Mouse (Mus musculus) erythroblast, embryonic 14.5 days (primary cell): ENCODE measurements around the gene Picalm.

ENCODE experiments used
- GATA1 ChIP-seq: IDR thresholded peaks from 2 replicates; pipeline ENCODE4 v1.6.1; 2012; ENCODE audit warnings: low read length, inconsistent platforms, mixed read lengths
- TAL1 ChIP-seq: IDR thresholded peaks from 3 replicates; pipeline ENCODE4 v1.6.1; 2012; ENCODE audit warnings: low read length, inconsistent platforms, mixed read lengths

GRCm38 (mm10) chr7:90160598-90160997 lies 30.6 kb downstream of the Picalm start:
- TF ChIP-seq GATA1 (no peak), TAL1 (no peak)
